Mouse (Mus musculus) heart, embryonic 15.5 days (tissue): Measurements from ENCODE around the gene Thsd4. TPM values are rescaled to one million over a fixed set of nuclear protein-coding genes. Genes with fewer than 3 reads are reported as not detected.
A peak's percentile ranks its signal among the peaks of the same experiment; 100 is the strongest.
"Not testable (repeated sequence)": the region's sequence is repeated elsewhere in the genome, so short reads cannot be mapped to it uniquely, and the experiment has no call there.

Experiments used
- ATAC-seq: fragments of 200-750 bp; cut with Nextera tagmentation; replicated peaks from 2 replicates; pipeline ENCODE4 v1.8.0; 2017; ENCODE audit warnings: low read depth, moderate TSS enrichment; ENCODE audit not compliant: insufficient number of reproducible peaks, insufficient read depth, low FRiP score
- H3K27ac ChIP-seq: fragments of 300-500 bp; sonication (generic); 2 replicates; pipeline ENCODE4 v1.5.1; 2015; ENCODE audit warnings: mild to moderate bottlenecking, inconsistent platforms
- H3K27me3 ChIP-seq: fragments of 300-500 bp; sonication (generic); 2 replicates; pipeline ENCODE4 v1.6.1; 2015; ENCODE audit warnings: inconsistent platforms
- H3K36me3 ChIP-seq: fragments of 300-500 bp; sonication (generic); 2 replicates; pipeline ENCODE4 v1.6.1; 2015; ENCODE audit warnings: mild to moderate bottlenecking, inconsistent platforms
- H3K4me1 ChIP-seq: fragments of 300-500 bp; sonication (generic); replicated peaks from 2 replicates; pipeline ENCODE4 v1.6.1; 2015; ENCODE audit warnings: inconsistent platforms
- H3K4me2 ChIP-seq: fragments of 300-500 bp; sonication (generic); 2 replicates; pipeline ENCODE4 v1.6.1; 2015; ENCODE audit warnings: inconsistent platforms, mild to moderate bottlenecking, moderate library complexity
- H3K4me3 ChIP-seq: fragments of 300-500 bp; sonication (generic); 2 replicates; pipeline ENCODE4 v1.5.1; 2015; ENCODE audit warnings: mild to moderate bottlenecking, inconsistent platforms
- H3K9ac ChIP-seq: fragments of 300-500 bp; sonication (generic); 2 replicates; pipeline ENCODE4 v1.6.1; 2015; ENCODE audit warnings: mild to moderate bottlenecking, inconsistent platforms
- H3K9me3 ChIP-seq: fragments of 300-500 bp; sonication (generic); replicated peaks from 2 replicates; pipeline ENCODE4 v1.6.1; 2016; ENCODE audit warnings: inconsistent platforms
- WGBS: fragments of 180-500 bp; shearing (Covaris S2); methylation state at CpG from one replicate; pipeline ENCODE4 v1.1.7; 2015; ENCODE audit warnings: mixed read lengths; 5-methylcytosine and 5-hydroxymethylcytosine counted together
- polyA plus RNA-seq: library from polyadenylated mRNA; unstranded; fragments of >200 nt; fragmentation: Nextera tagmentation; extraction: Ambion mirVana; gene quantifications from 2 replicates; pipeline ENCODE4 v1.2.1, GENCODE M21; 2015

The Thsd4 gene
- polyA plus RNA-seq, 1 experiment from 2014 or later: 7.5 TPM

- ATAC-seq: no peak
- no peak within 1 kb of the TSS for H3K4me2 ChIP-seq
- peaks cover 21% of the 10 kb centered on the region for H3K4me1 ChIP-seq
Observed at GRCm38 (mm10) chr9:59960559-59960958, 561.3 kb downstream of the Thsd4 start, which contains the start of gene Nr2e3. Gene Nr2e3, minus strand, starts transcription at chr9:59960659.

GRCm38 (mm10) chr9:59959276-59959675 is 562.6 kb downstream of the Thsd4 start:
- H3K27ac ChIP-seq: no peak overlapping the region
- no peak overlapping the region for H3K4me3 ChIP-seq
- no peak overlapping the region for H3K4me2 ChIP-seq
- no peaks in the 10 kb centered on the region for H3K9me3 ChIP-seq
- H3K36me3 ChIP-seq: no peaks in the 10 kb centered on the region
- peaks cover 16% of the 10 kb centered on the region for H3K4me1 ChIP-seq
- no peaks in the 10 kb centered on the region for H3K27me3 ChIP-seq
- peak; percentile 68; the same call in 1 of the 2 replicates for ATAC-seq
- no peak overlapping the region for H3K9ac ChIP-seq
- WGBS: 1% methylated on average over 8 of the region's 8 CpGs

More at GRCm38 (mm10) chr9:59960559-59960958, 561.3 kb downstream of the Thsd4 start, which contains the start of gene Nr2e3:
- no peak within 1 kb of the TSS for H3K27ac ChIP-seq
- 86% methylated on average over 10 of the region's 10 CpGs for WGBS
- no peaks in the 10 kb centered on the region for H3K27me3 ChIP-seq
- no peak within 1 kb of the TSS for H3K4me3 ChIP-seq
- no peaks in the 10 kb centered on the region for H3K9me3 ChIP-seq
- no peak within 1 kb of the TSS for H3K9ac ChIP-seq
- H3K36me3 ChIP-seq: no peaks in the 10 kb centered on the region

GRCm38 (mm10) chr9:59958115-59958514 is 563.7 kb downstream of the Thsd4 start:
- H3K27ac ChIP-seq, H3K9ac ChIP-seq, H3K9me3 ChIP-seq, H3K27me3 ChIP-seq, H3K4me3 ChIP-seq, ATAC-seq, H3K36me3 ChIP-seq, H3K4me2 ChIP-seq: not testable (repeated sequence)
- peaks cover 15% of the 10 kb centered on the region for H3K4me1 ChIP-seq
- WGBS: 79% methylated on average over 1 of the region's 1 CpGs

GRCm38 (mm10) chr9:59956496-59956895 is 565.4 kb downstream of the Thsd4 start:
- Histone ChIP-seq H3K4me2 (peak overlapping the region; percentile 1; the same call in 1 of the 2 replicates), H3K9ac (no peak overlapping the region), H3K4me3 (no peak overlapping the region), H3K9me3 (no peaks in the 10 kb centered on the region), H3K4me1 (peaks cover 19% of the 10 kb centered on the region), H3K36me3 (no peaks in the 10 kb centered on the region), H3K27me3 (no peaks in the 10 kb centered on the region), H3K27ac (no peak overlapping the region)
- 45% methylated on average over 6 of the region's 6 CpGs for WGBS
- no peak for ATAC-seq

GRCm38 (mm10) chr9:59955692-59956091 is 566.2 kb downstream of the Thsd4 start:
- Histone ChIP-seq H3K4me3 (no peak overlapping the region), H3K9me3 (no peaks in the 10 kb centered on the region), H3K9ac (no peak overlapping the region), H3K36me3 (no peaks in the 10 kb centered on the region), H3K27me3 (no peaks in the 10 kb centered on the region), H3K4me1 (peaks cover 19% of the 10 kb centered on the region), H3K4me2 (peak overlapping the region; percentile 29; the same call in 1 of the 2 replicates), H3K27ac (peak overlapping the region; percentile 70)
- 33% methylated on average over 6 of the region's 6 CpGs for WGBS
- peak; percentile 54 for ATAC-seq

GRCm38 (mm10) chr9:59955199-59955598 is 566.6 kb downstream of the Thsd4 start:
- ATAC-seq: no peak
- peak overlapping the region; percentile 70 for H3K27ac ChIP-seq
- H3K4me3 ChIP-seq: no peak overlapping the region
- WGBS: 43% methylated on average over 3 of the region's 3 CpGs
- H3K9me3 ChIP-seq: no peaks in the 10 kb centered on the region
- no peak overlapping the region for H3K9ac ChIP-seq
- H3K36me3 ChIP-seq: no peaks in the 10 kb centered on the region
- H3K4me2 ChIP-seq: no peak overlapping the region
- peaks cover 19% of the 10 kb centered on the region for H3K4me1 ChIP-seq
- no peaks in the 10 kb centered on the region for H3K27me3 ChIP-seq

GRCm38 (mm10) chr9:59953556-59953955 is 568.3 kb downstream of the Thsd4 start:
- peaks cover 19% of the 10 kb centered on the region for H3K4me1 ChIP-seq
- H3K4me3 ChIP-seq: no peak overlapping the region
- 82% methylated on average over 7 of the region's 7 CpGs for WGBS
- H3K36me3 ChIP-seq: no peaks in the 10 kb centered on the region
- no peaks in the 10 kb centered on the region for H3K9me3 ChIP-seq
- no peak overlapping the region for H3K27ac ChIP-seq
- no peak overlapping the region for H3K9ac ChIP-seq
- H3K27me3 ChIP-seq: no peaks in the 10 kb centered on the region
- no peak for ATAC-seq
- H3K4me2 ChIP-seq: no peak overlapping the region

- no peak for ATAC-seq
- 38% methylated on average over 8 of the region's 8 CpGs for WGBS
Observed at GRCm38 (mm10) chr9:59952515-59953070, 569.3 kb downstream of the Thsd4 start.

GRCm38 (mm10) chr9:59951943-59952342 is 569.9 kb downstream of the Thsd4 start:
- Histone ChIP-seq H3K9ac (no peak overlapping the region), H3K27me3 (no peaks in the 10 kb centered on the region), H3K4me3 (no peak overlapping the region), H3K36me3 (no peaks in the 10 kb centered on the region), H3K4me2 (no peak overlapping the region), H3K9me3 (no peaks in the 10 kb centered on the region), H3K27ac (no peak overlapping the region), H3K4me1 (peaks cover 19% of the 10 kb centered on the region)
- 71% methylated on average over 4 of the region's 4 CpGs for WGBS
- ATAC-seq: no peak

More at GRCm38 (mm10) chr9:59952515-59953070, 569.3 kb downstream of the Thsd4 start:
- H3K9me3 ChIP-seq: no peaks in the 10 kb centered on the region
- no peak overlapping the region for H3K27ac ChIP-seq
- H3K4me3 ChIP-seq: no peak overlapping the region
- no peaks in the 10 kb centered on the region for H3K27me3 ChIP-seq
- H3K4me2 ChIP-seq: no peak overlapping the region
- H3K9ac ChIP-seq: no peak overlapping the region
- peaks cover 19% of the 10 kb centered on the region for H3K4me1 ChIP-seq
- no peaks in the 10 kb centered on the region for H3K36me3 ChIP-seq

GRCm38 (mm10) chr9:59951001-59951750 is 570.7 kb downstream of the Thsd4 start:
- ATAC-seq: no peak
- no peak overlapping the region for H3K4me2 ChIP-seq
- no peak overlapping the region for H3K4me3 ChIP-seq
- no peaks in the 10 kb centered on the region for H3K27me3 ChIP-seq
- no peaks in the 10 kb centered on the region for H3K9me3 ChIP-seq
- peaks cover 16% of the 10 kb centered on the region for H3K4me1 ChIP-seq
- H3K27ac ChIP-seq: no peak overlapping the region
- no peak overlapping the region for H3K9ac ChIP-seq
- 85% methylated on average over 9 of the region's 9 CpGs for WGBS
- no peaks in the 10 kb centered on the region for H3K36me3 ChIP-seq

GRCm38 (mm10) chr9:59949981-59950380 is 571.9 kb downstream of the Thsd4 start:
- Histone ChIP-seq H3K36me3 (no peaks in the 10 kb centered on the region), H3K9ac (no peak overlapping the region), H3K27me3 (no peaks in the 10 kb centered on the region), H3K27ac (no peak overlapping the region), H3K4me1 (peaks cover 5% of the 10 kb centered on the region), H3K4me3 (no peak overlapping the region), H3K9me3 (no peaks in the 10 kb centered on the region), H3K4me2 (no peak overlapping the region)
- ATAC-seq: no peak
- WGBS: 83% methylated on average over 5 of the region's 5 CpGs
